Mouse (Mus musculus): Measurements from ENCODE around the gene Dtl. TPM values are rescaled to one million over a fixed set of nuclear protein-coding genes. Genes with fewer than 3 reads are reported as not detected.

Dtl gene
- polyA plus RNA-seq, 2 experiments = 30.0 to 42.9 TPM

DNA sequence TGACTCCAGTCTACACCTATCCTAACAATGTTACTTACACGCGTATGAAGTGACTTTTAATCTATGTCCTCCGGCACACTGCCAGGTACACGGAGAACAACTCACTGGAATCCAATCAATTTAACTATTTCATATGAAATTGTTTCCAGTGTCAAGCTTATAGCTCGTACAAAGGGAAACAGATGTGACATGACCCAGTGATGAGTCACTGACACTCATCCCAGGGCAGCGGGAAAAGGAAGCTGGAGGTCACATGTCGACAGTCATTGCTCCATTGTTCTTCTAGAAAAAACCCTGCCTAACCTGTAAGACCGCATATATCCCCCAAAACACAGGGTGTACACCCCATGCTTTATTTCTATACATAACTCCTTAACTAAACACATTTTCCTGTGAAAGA is 18.2 kb downstream of the Dtl start:
- Histone ChIP-seq H3K4me1 (ENCODE audit: control insufficient read depth, insufficient read depth, low read length) (no peaks in the 10 kb centered on the region), H3K36me3 (ENCODE audit: control insufficient read depth, insufficient read depth, low read length) (peaks cover 58% of the 10 kb centered on the region), H3K4me2 (replicated peaks; ENCODE audit: low read depth, low read length, severe bottlenecking) (no peak overlapping the region), H3K27ac (replicated peaks; ENCODE audit: low read depth, low read length) (no peak overlapping the region), H3K9me3 (ENCODE audit: control insufficient read depth, low read length) (no peaks in the 10 kb centered on the region), H3K9ac (ENCODE audit: low read depth, low read length, severe bottlenecking) (no peak overlapping the region), H3K27me3 (ENCODE audit: control insufficient read depth, insufficient read depth, low read length) (no peaks in the 10 kb centered on the region), H3K4me3 (replicated peaks; ENCODE audit: low read length) (no peak overlapping the region)
- no peak for TF ChIP-seq POLR2A (IDR thresholded peaks at IDR 0.05; ENCODE audit: borderline replicate concordance, extremely low read depth, insufficient read depth, insufficient read length)
- WGBS = 78% methylated on average over 8 of the region's 8 CpGs
- DNase-seq (ENCODE audit: low spot score) = no peak
- ATAC-seq (ENCODE audit: low FRiP score, low read depth) = no peak

GRCm38 (mm10) chr1:191550786-191551185 is 24.6 kb downstream of the Dtl start:
- DNase-seq (ENCODE audit: low spot score) (no peak), ATAC-seq (ENCODE audit: low FRiP score, low read depth) (no peak)
- Histone ChIP-seq H3K27ac (replicated peaks; ENCODE audit: low read depth, low read length) (no peak overlapping the region), H3K4me3 (replicated peaks; ENCODE audit: low read length) (no peak overlapping the region), H3K9me3 (ENCODE audit: control insufficient read depth, low read length) (no peaks in the 10 kb centered on the region), H3K4me1 (ENCODE audit: control insufficient read depth, insufficient read depth, low read length) (no peaks in the 10 kb centered on the region), H3K9ac (ENCODE audit: low read depth, low read length, severe bottlenecking) (no peak overlapping the region), H3K4me2 (replicated peaks; ENCODE audit: low read depth, low read length, severe bottlenecking) (no peak overlapping the region), H3K36me3 (ENCODE audit: control insufficient read depth, insufficient read depth, low read length) (peaks cover 50% of the 10 kb centered on the region), H3K27me3 (ENCODE audit: control insufficient read depth, insufficient read depth, low read length) (no peaks in the 10 kb centered on the region)
- no peak for TF ChIP-seq POLR2A (IDR thresholded peaks at IDR 0.05; ENCODE audit: borderline replicate concordance, extremely low read depth, insufficient read depth, insufficient read length)
- WGBS = 73% methylated on average over 4 of the region's 4 CpGs

DNA sequence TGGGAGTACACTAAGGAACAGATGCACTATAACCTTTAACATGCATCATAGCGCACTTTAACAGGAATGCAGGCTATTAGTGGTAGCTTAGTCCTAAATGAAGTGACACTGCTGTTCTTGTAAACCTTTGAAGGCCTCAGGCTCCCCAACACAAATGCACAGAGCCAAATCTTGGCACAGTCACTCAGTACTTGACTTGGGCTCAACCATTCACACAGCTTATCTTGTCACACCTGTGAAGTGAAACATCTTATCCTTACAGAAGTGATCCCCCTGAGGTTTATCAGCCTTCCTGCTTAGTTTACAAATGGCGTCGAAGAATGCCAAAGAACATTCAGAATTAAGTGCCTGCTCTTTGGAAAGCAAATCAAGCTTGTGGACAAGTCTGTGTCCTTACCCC is 31.6 kb downstream of the Dtl start:
- Histone ChIP-seq H3K9ac (ENCODE audit: low read depth, low read length, severe bottlenecking) (no peak overlapping the region), H3K4me3 (replicated peaks; ENCODE audit: low read length) (no peak overlapping the region), H3K4me1 (ENCODE audit: control insufficient read depth, insufficient read depth, low read length) (no peaks in the 10 kb centered on the region), H3K27me3 (ENCODE audit: control insufficient read depth, insufficient read depth, low read length) (no peaks in the 10 kb centered on the region), H3K9me3 (ENCODE audit: control insufficient read depth, low read length) (no peaks in the 10 kb centered on the region), H3K27ac (replicated peaks; ENCODE audit: low read depth, low read length) (no peak overlapping the region), H3K36me3 (ENCODE audit: control insufficient read depth, insufficient read depth, low read length) (peaks cover 76% of the 10 kb centered on the region), H3K4me2 (replicated peaks; ENCODE audit: low read depth, low read length, severe bottlenecking) (no peak overlapping the region)
- WGBS = 91% methylated on average over 3 of the region's 3 CpGs
- no peak for DNase-seq (ENCODE audit: low spot score)
- no peak for ATAC-seq (ENCODE audit: low FRiP score, low read depth)
- TF ChIP-seq POLR2A (IDR thresholded peaks at IDR 0.05; ENCODE audit: borderline replicate concordance, extremely low read depth, insufficient read depth, insufficient read length) = no peak

GRCm38 (mm10) chr1:191541619-191542018 is 33.7 kb downstream of the Dtl start:
- no peak overlapping the region for H3K4me2 ChIP-seq (replicated peaks; ENCODE audit: low read depth, low read length, severe bottlenecking)
- 80% methylated on average over 4 of the region's 4 CpGs for WGBS
- no peaks in the 10 kb centered on the region for H3K4me1 ChIP-seq (ENCODE audit: control insufficient read depth, insufficient read depth, low read length)
- TF ChIP-seq POLR2A (IDR thresholded peaks at IDR 0.05; ENCODE audit: borderline replicate concordance, extremely low read depth, insufficient read depth, insufficient read length) = no peak
- H3K4me3 ChIP-seq (replicated peaks; ENCODE audit: low read length) = no peak overlapping the region
- no peak overlapping the region for H3K9ac ChIP-seq (ENCODE audit: low read depth, low read length, severe bottlenecking)
- H3K36me3 ChIP-seq (ENCODE audit: control insufficient read depth, insufficient read depth, low read length) = peaks cover 59% of the 10 kb centered on the region
- no peaks in the 10 kb centered on the region for H3K27me3 ChIP-seq (ENCODE audit: control insufficient read depth, insufficient read depth, low read length)
- ATAC-seq (ENCODE audit: low FRiP score, low read depth) (no peak), DNase-seq (ENCODE audit: low spot score) (no peak)
- H3K27ac ChIP-seq (replicated peaks; ENCODE audit: low read depth, low read length) = no peak overlapping the region
- no peaks in the 10 kb centered on the region for H3K9me3 ChIP-seq (ENCODE audit: control insufficient read depth, low read length)

GRCm38 (mm10) chr1:191541014-191541413 is 34.3 kb downstream of the Dtl start:
- Histone ChIP-seq H3K9me3 (ENCODE audit: control insufficient read depth, low read length) (no peaks in the 10 kb centered on the region), H3K27me3 (ENCODE audit: control insufficient read depth, insufficient read depth, low read length) (no peaks in the 10 kb centered on the region), H3K4me3 (replicated peaks; ENCODE audit: low read length) (no peak overlapping the region), H3K36me3 (ENCODE audit: control insufficient read depth, insufficient read depth, low read length) (peaks cover 58% of the 10 kb centered on the region), H3K4me2 (replicated peaks; ENCODE audit: low read depth, low read length, severe bottlenecking) (no peak overlapping the region), H3K9ac (ENCODE audit: low read depth, low read length, severe bottlenecking) (no peak overlapping the region), H3K4me1 (ENCODE audit: control insufficient read depth, insufficient read depth, low read length) (no peaks in the 10 kb centered on the region), H3K27ac (replicated peaks; ENCODE audit: low read depth, low read length) (no peak overlapping the region)
- 87% methylated on average over 9 of the region's 9 CpGs for WGBS
- DNase-seq (ENCODE audit: low spot score) (no peak), ATAC-seq (ENCODE audit: low FRiP score, low read depth) (no peak)
- TF ChIP-seq POLR2A (IDR thresholded peaks at IDR 0.05; ENCODE audit: borderline replicate concordance, extremely low read depth, insufficient read depth, insufficient read length) = no peak

DNA sequence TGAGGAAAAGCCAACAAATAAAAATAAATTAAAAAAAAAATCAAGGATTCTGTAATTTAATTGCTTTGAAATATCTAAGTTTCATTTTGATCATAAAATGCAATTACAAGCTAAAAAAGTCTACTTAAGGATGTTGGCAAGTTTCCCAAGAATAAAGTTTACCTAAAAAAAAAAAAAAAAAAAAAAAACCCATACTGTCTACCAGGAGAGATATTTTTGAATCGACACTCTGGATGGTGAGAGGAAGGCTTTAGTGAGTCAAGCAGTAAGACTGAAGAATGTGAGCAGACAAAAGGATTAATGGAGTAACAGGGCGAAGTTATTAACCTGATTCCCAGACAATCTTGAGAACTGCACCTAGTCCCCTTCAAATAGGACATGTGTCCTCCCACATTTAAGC is 35.0 kb downstream of the Dtl start:
- no peaks in the 10 kb centered on the region for H3K4me1 ChIP-seq (ENCODE audit: control insufficient read depth, insufficient read depth, low read length)
- DNase-seq (ENCODE audit: low spot score) (no peak), ATAC-seq (ENCODE audit: low FRiP score, low read depth) (no peak)
- no peaks in the 10 kb centered on the region for H3K9me3 ChIP-seq (ENCODE audit: control insufficient read depth, low read length)
- H3K36me3 ChIP-seq (ENCODE audit: control insufficient read depth, insufficient read depth, low read length) = peaks cover 55% of the 10 kb centered on the region
- no peak overlapping the region for H3K4me3 ChIP-seq (replicated peaks; ENCODE audit: low read length)
- no peak overlapping the region for H3K27ac ChIP-seq (replicated peaks; ENCODE audit: low read depth, low read length)
- H3K4me2 ChIP-seq (replicated peaks; ENCODE audit: low read depth, low read length, severe bottlenecking) = no peak overlapping the region
- TF ChIP-seq POLR2A (IDR thresholded peaks at IDR 0.05; ENCODE audit: borderline replicate concordance, extremely low read depth, insufficient read depth, insufficient read length) = no peak
- 77% methylated on average over 2 of the region's 2 CpGs for WGBS
- H3K9ac ChIP-seq (ENCODE audit: low read depth, low read length, severe bottlenecking) = no peak overlapping the region
- H3K27me3 ChIP-seq (ENCODE audit: control insufficient read depth, insufficient read depth, low read length) = no peaks in the 10 kb centered on the region

Measured in limb, embryonic 14.5 days (tissue).